Mouse (Mus musculus) layer of hippocampus, adult 18-20 months (tissue): Measurements from ENCODE around the gene Elf5. TPM values are rescaled to one million over a fixed set of nuclear protein-coding genes. Genes with fewer than 3 reads are reported as not detected.

ENCODE experiments used
- DNase-seq, 2 experiments: peaks; one replicate each; pipeline ENCODE4 v3.0.0; 2022; ENCODE audit warnings: low spot score in 2 of 2
- long read RNA-seq: library from polyadenylated mRNA; stranded (forward); transcript quantifications from one replicate; pipeline ENCODE4 v2.0.0, GENCODE M21; 2021
- total RNA-seq, 2 experiments: library from RNA; stranded (reverse); gene quantifications; 2 replicates each; pipeline ENCODE4 v1.2.3; 2021

Elf5 gene
- total RNA-seq: 1 to 10 TPM; 1.4 to 2.0 TPM
- long read RNA-seq: 0 reads

- no peak for DNase-seq
These were observed at the start of gene Elf5 for GRCm38 (mm10) chr2:103411348-103411747. Gene Elf5, plus strand, starts transcription at chr2:103411688.

- DNase-seq: peak in 1 of 2 experiments; percentile 20
These were observed 38.9 kb upstream of the Elf5 start for GRCm38 (mm10) chr2:103372541-103372940.

- DNase-seq: no peak
These were observed 31.9 kb upstream of the Elf5 start for GRCm38 (mm10) chr2:103379502-103380160.

- DNase-seq: no peak
These were observed 29.3 kb upstream of the Elf5 start for GRCm38 (mm10) chr2:103382174-103382573.

GRCm38 (mm10) chr2:103387881-103388280, 23.6 kb upstream of the Elf5 start:
- DNase-seq: no peak

- no peak for DNase-seq
These were observed 23.2 kb upstream of the Elf5 start for GRCm38 (mm10) chr2:103388311-103388710.

GRCm38 (mm10) chr2:103390086-103390988, 21.2 kb upstream of the Elf5 start:
- DNase-seq: peak; percentile 22 to 68

- no peak for DNase-seq
These were observed 19.9 kb upstream of the Elf5 start for GRCm38 (mm10) chr2:103391626-103392025.

GRCm38 (mm10) chr2:103398110-103398509, 13.4 kb upstream of the Elf5 start:
- DNase-seq: no peak

- no peak for DNase-seq
These were observed 10.8 kb upstream of the Elf5 start for GRCm38 (mm10) chr2:103400691-103401090.

GRCm38 (mm10) chr2:103406239-103406638, 5.2 kb upstream of the Elf5 start:
- peak in 1 of 2 experiments; percentile 11 for DNase-seq

- no peak for DNase-seq
These were observed 328 bp downstream of the Elf5 start for GRCm38 (mm10) chr2:103411816-103412215.

- DNase-seq: no peak
These were observed 1.9 kb downstream of the Elf5 start for GRCm38 (mm10) chr2:103413381-103413780.

- DNase-seq: no peak
These were observed 4.3 kb downstream of the Elf5 start for GRCm38 (mm10) chr2:103415774-103416173.

- no peak for DNase-seq
These were observed 9.4 kb downstream of the Elf5 start for GRCm38 (mm10) chr2:103420650-103421507.

- no peak for DNase-seq
These were observed 12.4 kb downstream of the Elf5 start for GRCm38 (mm10) chr2:103423884-103424283.

- DNase-seq: peak; percentile 40 to 79
These were observed 13.0 kb downstream of the Elf5 start for GRCm38 (mm10) chr2:103424349-103425026.

- DNase-seq: no peak
These were observed 14.1 kb downstream of the Elf5 start for GRCm38 (mm10) chr2:103425456-103426063.

GRCm38 (mm10) chr2:103428356-103428755, 16.9 kb downstream of the Elf5 start:
- no peak for DNase-seq

- DNase-seq: no peak
These were observed 19.2 kb downstream of the Elf5 start for GRCm38 (mm10) chr2:103430712-103431111.
